Mouse (Mus musculus) common myeloid progenitor, adult 5-6 weeks (primary cell): ENCODE measurements around the gene Clic3. TPM values are rescaled to one million over a fixed set of nuclear protein-coding genes. Genes with fewer than 3 reads are reported as not detected.
A peak's percentile ranks its signal among the peaks of the same experiment; 100 is the strongest.

Source experiments
- ATAC-seq: replicated peaks from 2 replicates; pipeline ENCODE4 v1.8.0; 2016; ENCODE audit warnings: low read depth, mild to moderate bottlenecking, moderate TSS enrichment, inconsistent platforms; ENCODE audit not compliant: poor library complexity, severe bottlenecking
- total RNA-seq: library from RNA; stranded (forward); fragments of 200-1000, 187-1606 nt; gene quantifications from 2 replicates; pipeline ENCODE4 v1.2.3, GENCODE M21; 2017

Clic3 gene
- total RNA-seq, 1 experiment from 2014 or later: not detected

GRCm38 (mm10) chr2:25504538-25504937 lies 47.9 kb downstream of the Clic3 start:
- no peak for ATAC-seq

DNA sequence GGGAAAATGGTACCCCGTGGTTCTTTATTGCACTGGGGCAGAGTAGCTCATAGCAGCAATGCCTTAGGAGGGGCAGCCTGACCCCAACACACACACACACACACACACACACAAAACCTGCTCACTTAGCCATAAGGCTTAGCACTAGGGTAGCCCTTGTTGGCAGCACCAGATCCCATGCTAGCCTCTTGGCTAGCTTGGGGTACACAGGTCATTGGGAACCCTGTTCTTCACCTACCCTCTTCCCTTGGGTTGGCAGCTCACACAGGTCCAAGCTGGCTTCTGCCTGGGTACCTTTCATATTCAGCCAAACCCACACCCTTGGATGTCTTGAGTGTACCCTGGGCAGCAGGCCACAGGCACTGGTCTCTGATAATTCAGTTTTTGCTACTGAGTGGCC lies 48.4 kb downstream of the Clic3 start:
- ATAC-seq: no peak

GRCm38 (mm10) chr2:25505860-25506259 lies 49.2 kb downstream of the Clic3 start:
- ATAC-seq: no peak

GRCm38 (mm10) chr2:25506964-25507363 lies 50.3 kb downstream of the Clic3 start:
- peak; percentile 90 for ATAC-seq

Other genes starting within 250 kb of the Clic3 start
- 28.8 and 47.4 TPM in 2 replicates for gene Nelfb, start 245.3 kb upstream of the Clic3 start, total RNA-seq
- not detected in 2 replicates for gene Stpg3, start 242.2 kb upstream of the Clic3 start, total RNA-seq
- gene Fam166a, start 238.1 kb upstream of the Clic3 start, total RNA-seq: not detected in 2 replicates
- gene Tubb4b, start 232.1 kb upstream of the Clic3 start, total RNA-seq: 486 and 513 TPM in 2 replicates
- not detected in 2 replicates for gene Slc34a3, start 222.5 kb upstream of the Clic3 start, total RNA-seq
- gene Rnf224, start 220.1 kb upstream of the Clic3 start, total RNA-seq: not detected in 2 replicates
- gene Rnf208, start 214.6 kb upstream of the Clic3 start, total RNA-seq: 0.37 and 0.82 TPM in 2 replicates
- not detected in 2 replicates for gene Cysrt1, start 214.4 kb upstream of the Clic3 start, total RNA-seq
- 0.50 and 0.87 TPM in 2 replicates for gene AL732309.1, start 210.0 kb upstream of the Clic3 start, total RNA-seq
- 11.3 and 13.0 TPM in 2 replicates for gene Tmem203, start 201.4 kb upstream of the Clic3 start, total RNA-seq
- 12.4 and 17.0 TPM in 2 replicates for gene Tprn, start 194.2 kb upstream of the Clic3 start, total RNA-seq
- 65.1 and 73.3 TPM in 2 replicates for gene Ssna1, start 184.4 kb upstream of the Clic3 start, total RNA-seq
- gene Anapc2, start 184.4 kb upstream of the Clic3 start, total RNA-seq: 35.1 and 53.1 TPM in 2 replicates
- not detected in 2 replicates for gene Tmem210, start 168.7 kb upstream of the Clic3 start, total RNA-seq
- not detected in 2 replicates for gene Lrrc26, start 166.9 kb upstream of the Clic3 start, total RNA-seq
- gene Grin1, start 137.7 kb upstream of the Clic3 start, total RNA-seq: not detected in 2 replicates
- gene Man1b1, start 124.5 kb upstream of the Clic3 start, total RNA-seq: 40.8 and 41.3 TPM in 2 replicates
- gene Dpp7, start 100.5 kb upstream of the Clic3 start, total RNA-seq: 13.3 and 19.2 TPM in 2 replicates
- 8.5 and 8.9 TPM in 2 replicates for gene Uap1l1, start 91.2 kb upstream of the Clic3 start, total RNA-seq
- 15.1 and 17.4 TPM in 2 replicates for gene Sapcd2, start 84.5 kb upstream of the Clic3 start, total RNA-seq
- gene Entpd2, start 61.0 kb upstream of the Clic3 start, total RNA-seq: not detected in 2 replicates
- 0.64 TPM in 1 of 2 replicates, not detected in the other for gene Npdc1, start 57.5 kb upstream of the Clic3 start, total RNA-seq
- 23.5 and 27.8 TPM in 2 replicates for gene Fut7, start 33.6 kb upstream of the Clic3 start, total RNA-seq
- gene Abca2, start 28.1 kb upstream of the Clic3 start, total RNA-seq: 31.5 and 49.9 TPM in 2 replicates
- gene Paxx, start 4.3 kb downstream of the Clic3 start, total RNA-seq: 19.8 and 29.1 TPM in 2 replicates
- gene Ptgds, start 13.2 kb downstream of the Clic3 start, total RNA-seq: 4.1 TPM in 1 of 2 replicates, not detected in the other
- not detected in 2 replicates for gene Lcn12, start 37.1 kb downstream of the Clic3 start, total RNA-seq
- 16.6 and 21.4 TPM in 2 replicates for gene Fbxw5, start 43.9 kb downstream of the Clic3 start, total RNA-seq
- 0.19 and 2.7 TPM in 2 replicates for gene C8g, start 44.9 kb downstream of the Clic3 start, total RNA-seq
- 11.5 and 15.8 TPM in 2 replicates for gene Traf2, start 90.1 kb downstream of the Clic3 start, total RNA-seq
- 57.2 and 84.7 TPM in 2 replicates for gene Edf1, start 101.0 kb downstream of the Clic3 start, total RNA-seq
- 3.4 TPM in 1 of 2 replicates, not detected in the other for gene Mamdc4, start 118.0 kb downstream of the Clic3 start, total RNA-seq
- 33.5 and 40.8 TPM in 2 replicates for gene Phpt1, start 118.4 kb downstream of the Clic3 start, total RNA-seq
- gene Ajm1, start 124.9 kb downstream of the Clic3 start, total RNA-seq: 0.55 TPM in 1 of 2 replicates, not detected in the other
- 78.2 and 83.9 TPM in 2 replicates for gene Rabl6, start 151.7 kb downstream of the Clic3 start, total RNA-seq
- gene Ccdc183, start 160.8 kb downstream of the Clic3 start, total RNA-seq: not detected in 2 replicates
- 6.4 and 23.9 TPM in 2 replicates for gene Tmem141, start 165.2 kb downstream of the Clic3 start, total RNA-seq
- 1.6 and 2.4 TPM in 2 replicates for gene Fcna, start 171.2 kb downstream of the Clic3 start, total RNA-seq
- not detected in 2 replicates for gene Lcn8, start 196.3 kb downstream of the Clic3 start, total RNA-seq
- gene Lcn5, start 201.1 kb downstream of the Clic3 start, total RNA-seq: not detected in 2 replicates
- not detected in 2 replicates for gene Lcn6, start 219.9 kb downstream of the Clic3 start, total RNA-seq
- gene Lcn10, start 225.9 kb downstream of the Clic3 start, total RNA-seq: not detected in 2 replicates
- not detected in 2 replicates for gene Obp2a, start 243.2 kb downstream of the Clic3 start, total RNA-seq
- gene Bmyc, start 249.9 kb downstream of the Clic3 start, total RNA-seq: 7.8 and 9.7 TPM in 2 replicates